Mouse (Mus musculus) NIH3T3 (cell line): Measurements from ENCODE around the gene Mogat2.

Experiments used
- DNase-seq: peaks from one replicate; pipeline ENCODE4 v3.0.0-alpha.2; 2012; ENCODE audit warnings: low read depth

Mogat2 gene

GRCm38 (mm10) chr7:99193926-99194325 lies 44.5 kb downstream of the Mogat2 start:
- DNase-seq = no peak

- no peak for DNase-seq
These were observed 47.0 kb downstream of the Mogat2 start for GRCm38 (mm10) chr7:99191411-99191810.

- no peak for DNase-seq
These were observed 48.5 kb downstream of the Mogat2 start for GRCm38 (mm10) chr7:99189885-99190284.

- DNase-seq = peak; percentile 13
These were observed 49.8 kb downstream of the Mogat2 start for GRCm38 (mm10) chr7:99188630-99189029.

- no peak for DNase-seq
These were observed 51.0 kb downstream of the Mogat2 start for GRCm38 (mm10) chr7:99187451-99187850.

- DNase-seq = no peak
These were observed 53.0 kb downstream of the Mogat2 start for GRCm38 (mm10) chr7:99185405-99185804.

GRCm38 (mm10) chr7:99183751-99184150 lies 54.7 kb downstream of the Mogat2 start:
- DNase-seq = no peak

GRCm38 (mm10) chr7:99182432-99183172 lies 55.8 kb downstream of the Mogat2 start, which contains the start of gene Dgat2:
Gene Dgat2 (minus strand): TSS chr7:99182719.
- DNase-seq = peak; percentile 90

- DNase-seq = peak; percentile 27
These were observed 56.6 kb downstream of the Mogat2 start for GRCm38 (mm10) chr7:99181619-99182431.

- DNase-seq = no peak
These were observed 58.3 kb downstream of the Mogat2 start for GRCm38 (mm10) chr7:99180162-99180561.

- DNase-seq = no peak
These were observed 59.1 kb downstream of the Mogat2 start for GRCm38 (mm10) chr7:99179271-99179670.

GRCm38 (mm10) chr7:99177386-99177785 lies 61.0 kb downstream of the Mogat2 start:
- DNase-seq = no peak

GRCm38 (mm10) chr7:99175666-99176065 lies 62.8 kb downstream of the Mogat2 start:
- no peak for DNase-seq

GRCm38 (mm10) chr7:99175118-99175517 lies 63.3 kb downstream of the Mogat2 start:
- no peak for DNase-seq

GRCm38 (mm10) chr7:99174006-99174405 lies 64.4 kb downstream of the Mogat2 start:
- DNase-seq = no peak

- DNase-seq = no peak
These were observed 65.5 kb downstream of the Mogat2 start for GRCm38 (mm10) chr7:99172898-99173297.

- DNase-seq = no peak
These were observed 66.5 kb downstream of the Mogat2 start for GRCm38 (mm10) chr7:99171730-99172463.

- DNase-seq = no peak
These were observed 67.9 kb downstream of the Mogat2 start for GRCm38 (mm10) chr7:99170519-99170918.

- no peak for DNase-seq
These were observed 68.6 kb downstream of the Mogat2 start for GRCm38 (mm10) chr7:99169717-99170403.
